Mouse (Mus musculus) lung, embryonic 16.5 days (tissue): ENCODE results near the gene Cab39l. TPM values are rescaled to one million over a fixed set of nuclear protein-coding genes. Genes with fewer than 3 reads are reported as not detected.
A peak's percentile ranks its signal among the peaks of the same experiment; 100 is the strongest.

Source experiments
- ATAC-seq: fragments of 200-750 bp; cut with Nextera tagmentation; 2 replicates; pipeline ENCODE4 v1.8.0; 2017; ENCODE audit warnings: low read depth, mild to moderate bottlenecking, moderate library complexity
- H3K27ac ChIP-seq: fragments of 300-500 bp; sonication (generic); 2 replicates; pipeline ENCODE4 v1.5.1; 2014; ENCODE audit warnings: mild to moderate bottlenecking, control low read depth, low read length
- H3K27me3 ChIP-seq: fragments of 300-500 bp; sonication (generic); 2 replicates; pipeline ENCODE4 v1.6.1; 2014; ENCODE audit warnings: low read depth, low read length, mixed read lengths; ENCODE audit not compliant: control insufficient read depth, insufficient read depth
- H3K36me3 ChIP-seq: fragments of 300-500 bp; sonication (generic); 2 replicates; pipeline ENCODE4 v1.6.1; 2014; ENCODE audit warnings: low read length; ENCODE audit not compliant: control insufficient read depth, insufficient read depth
- H3K4me1 ChIP-seq: fragments of 300-500 bp; sonication (generic); replicated peaks from 2 replicates; pipeline ENCODE4 v1.6.1; 2014; ENCODE audit warnings: low read length, mixed read lengths; ENCODE audit not compliant: control insufficient read depth, insufficient read depth
- H3K4me2 ChIP-seq: fragments of 300-500 bp; sonication (generic); 2 replicates; pipeline ENCODE4 v1.6.1; 2014; ENCODE audit warnings: low read depth, low read length, control low read depth
- H3K4me3 ChIP-seq: fragments of 300-500 bp; sonication (generic); 2 replicates; pipeline ENCODE4 v1.5.1; 2014; ENCODE audit warnings: mild to moderate bottlenecking, low read length, control low read depth
- H3K9ac ChIP-seq: fragments of 300-500 bp; sonication (generic); 2 replicates; pipeline ENCODE4 v1.6.1; 2014; ENCODE audit warnings: low read length, control low read depth
- H3K9me3 ChIP-seq: fragments of 300-500 bp; sonication (generic); 2 replicates; pipeline ENCODE4 v1.6.1; 2016; ENCODE audit warnings: low read length; ENCODE audit not compliant: control insufficient read depth
- WGBS: fragments of 180-500 bp; shearing (Covaris S2); extraction: QIAGEN DNeasy Blood & Tissue Kit; methylation state at CpG from one replicate; pipeline ENCODE4 v1.1.7; 2014; 5-methylcytosine and 5-hydroxymethylcytosine counted together
- polyA plus RNA-seq: library from polyadenylated mRNA; unstranded; fragments of >200 nt; fragmentation: Nextera tagmentation; extraction: Ambion mirVana; gene quantifications from 2 replicates; pipeline ENCODE4 v1.2.1, GENCODE M21; 2015

The Cab39l gene
- polyA plus RNA-seq, 1 experiment from 2014 or later: 50.0 TPM

GRCm38 (mm10) chr14:59549106-59549505 is 108.3 kb downstream of the Cab39l start:
- WGBS: 45% methylated on average over 6 of the region's 6 CpGs
- Histone ChIP-seq H3K9ac (peak overlapping the region; percentile 41; the same call in 1 of the 2 replicates), H3K9me3 (no peaks in the 10 kb centered on the region), H3K27me3 (no peaks in the 10 kb centered on the region), H3K4me1 (peaks cover 19% of the 10 kb centered on the region), H3K36me3 (no peaks in the 10 kb centered on the region), H3K4me2 (no peak overlapping the region), H3K27ac (peak overlapping the region; percentile 75), H3K4me3 (no peak overlapping the region)
- peak; percentile 34 for ATAC-seq

- ATAC-seq: no peak
- H3K27ac ChIP-seq: no peak overlapping the region
- 80% methylated on average over 2 of the region's 2 CpGs for WGBS
These were observed 110.1 kb downstream of the Cab39l start for GRCm38 (mm10) chr14:59550841-59551240.

GRCm38 (mm10) chr14:59551956-59552355 is 111.2 kb downstream of the Cab39l start:
- no peaks in the 10 kb centered on the region for H3K27me3 ChIP-seq
- no peaks in the 10 kb centered on the region for H3K36me3 ChIP-seq
- H3K4me1 ChIP-seq: peaks cover 17% of the 10 kb centered on the region
- 35% methylated on average over 8 of the region's 8 CpGs for WGBS
- no peak overlapping the region for H3K9ac ChIP-seq
- no peak overlapping the region for H3K27ac ChIP-seq
- no peaks in the 10 kb centered on the region for H3K9me3 ChIP-seq
- no peak for ATAC-seq
- no peak overlapping the region for H3K4me3 ChIP-seq
- no peak overlapping the region for H3K4me2 ChIP-seq

More at GRCm38 (mm10) chr14:59550841-59551240, 110.1 kb downstream of the Cab39l start:
- Histone ChIP-seq H3K4me3 (no peak overlapping the region), H3K4me2 (no peak overlapping the region), H3K9ac (no peak overlapping the region), H3K9me3 (no peaks in the 10 kb centered on the region), H3K36me3 (no peaks in the 10 kb centered on the region), H3K27me3 (no peaks in the 10 kb centered on the region), H3K4me1 (peaks cover 19% of the 10 kb centered on the region)

GRCm38 (mm10) chr14:59554025-59554424 is 113.3 kb downstream of the Cab39l start:
- no peaks in the 10 kb centered on the region for H3K27me3 ChIP-seq
- H3K9me3 ChIP-seq: no peaks in the 10 kb centered on the region
- peaks cover 12% of the 10 kb centered on the region for H3K4me1 ChIP-seq
- H3K27ac ChIP-seq: no peak overlapping the region
- H3K4me3 ChIP-seq: no peak overlapping the region
- WGBS: 64% methylated on average over 5 of the region's 5 CpGs
- H3K9ac ChIP-seq: no peak overlapping the region
- H3K4me2 ChIP-seq: no peak overlapping the region
- ATAC-seq: no peak
- H3K36me3 ChIP-seq: no peaks in the 10 kb centered on the region

GRCm38 (mm10) chr14:59555018-59555417 is 114.2 kb downstream of the Cab39l start:
- Histone ChIP-seq H3K27me3 (no peaks in the 10 kb centered on the region), H3K9ac (no peak overlapping the region), H3K4me1 (peaks cover 9% of the 10 kb centered on the region), H3K4me2 (no peak overlapping the region), H3K27ac (no peak overlapping the region), H3K9me3 (no peaks in the 10 kb centered on the region), H3K4me3 (no peak overlapping the region), H3K36me3 (no peaks in the 10 kb centered on the region)
- ATAC-seq: no peak
- 71% methylated on average over 8 of the region's 8 CpGs for WGBS

- peak; percentile 70 for ATAC-seq
- peak overlapping the region; percentile 29; the same call in 1 of the 2 replicates for H3K4me2 ChIP-seq
- H3K9ac ChIP-seq: no peak overlapping the region
- WGBS: 46% methylated on average over 13 of the region's 13 CpGs
- H3K27me3 ChIP-seq: no peaks in the 10 kb centered on the region
- peak overlapping the region; percentile 5; the same call in 1 of the 2 replicates for H3K4me3 ChIP-seq
- no peak overlapping the region for H3K27ac ChIP-seq
- no peaks in the 10 kb centered on the region for H3K9me3 ChIP-seq
- no peaks in the 10 kb centered on the region for H3K36me3 ChIP-seq
- peaks cover 5% of the 10 kb centered on the region for H3K4me1 ChIP-seq
These were observed 115.3 kb downstream of the Cab39l start for GRCm38 (mm10) chr14:59555928-59556531.

- H3K4me2 ChIP-seq: no peak overlapping the region
- no peak overlapping the region for H3K27ac ChIP-seq
- no peak overlapping the region for H3K4me3 ChIP-seq
- 0 out of 2 replicates have a peak, but pooled peaks cover 2% of the 10 kb centered on the region for H3K4me1 ChIP-seq
- no peaks in the 10 kb centered on the region for H3K27me3 ChIP-seq
- H3K9me3 ChIP-seq: no peaks in the 10 kb centered on the region
- WGBS: 55% methylated on average over 4 of the region's 4 CpGs
- H3K36me3 ChIP-seq: no peaks in the 10 kb centered on the region
- H3K9ac ChIP-seq: no peak overlapping the region
- no peak for ATAC-seq
These were observed 116.3 kb downstream of the Cab39l start for GRCm38 (mm10) chr14:59557071-59557470.

GRCm38 (mm10) chr14:59557886-59558285 is 117.1 kb downstream of the Cab39l start:
- H3K9me3 ChIP-seq: no peaks in the 10 kb centered on the region
- no peak overlapping the region for H3K4me3 ChIP-seq
- 72% methylated on average over 1 of the region's 1 CpGs for WGBS
- H3K9ac ChIP-seq: no peak overlapping the region
- H3K27ac ChIP-seq: no peak overlapping the region
- no peaks in the 10 kb centered on the region for H3K36me3 ChIP-seq
- H3K4me1 ChIP-seq: 0 out of 2 replicates have a peak, but pooled peaks cover 2% of the 10 kb centered on the region
- no peak overlapping the region for H3K4me2 ChIP-seq
- no peak for ATAC-seq
- H3K27me3 ChIP-seq: no peaks in the 10 kb centered on the region

GRCm38 (mm10) chr14:59566756-59567155 is 126.0 kb downstream of the Cab39l start:
- WGBS: 77% methylated on average over 6 of the region's 6 CpGs
- Histone ChIP-seq H3K4me1 (no peaks in the 10 kb centered on the region), H3K9ac (no peak overlapping the region), H3K4me2 (no peak overlapping the region), H3K27me3 (no peaks in the 10 kb centered on the region), H3K36me3 (peaks cover 10% of the 10 kb centered on the region; the same call in 1 of the 2 replicates), H3K9me3 (no peaks in the 10 kb centered on the region), H3K4me3 (no peak overlapping the region), H3K27ac (no peak overlapping the region)
- no peak for ATAC-seq
